Mouse (Mus musculus): ENCODE measurements at regions not wholly inside any gene's neighbourhood (a gene's known extent, or its start where the extent isn't known, plus 50 kb on each side); places are given as distances from the start of the nearest gene placed in this dataset.

GRCm38 (mm10) chr15:62222201-62222600, 1299.4 kb upstream of the A1bg start:
- no peak for DNase-seq (ENCODE audit: low read depth, low spot score)

GRCm38 (mm10) chr15:62221024-62221819, 1298.4 kb upstream of the A1bg start:
- DNase-seq (ENCODE audit: low read depth, low spot score) = no peak

- DNase-seq (ENCODE audit: low read depth, low spot score) = no peak
Observed at GRCm38 (mm10) chr15:62220620-62221019, 1297.8 kb upstream of the A1bg start.

- no peak for DNase-seq (ENCODE audit: low read depth, low spot score)
Observed at GRCm38 (mm10) chr15:62219934-62220540, 1297.2 kb upstream of the A1bg start.

- no peak for DNase-seq (ENCODE audit: low read depth, low spot score)
Observed at GRCm38 (mm10) chr15:62218346-62219080, 1295.7 kb upstream of the A1bg start.

GRCm38 (mm10) chr15:62216688-62217477, 1294.1 kb upstream of the A1bg start:
- DNase-seq (ENCODE audit: low read depth, low spot score) = no peak

GRCm38 (mm10) chr15:62215616-62216398, 1293.0 kb upstream of the A1bg start:
- no peak for DNase-seq (ENCODE audit: low read depth, low spot score)

- DNase-seq (ENCODE audit: low read depth, low spot score) = no peak
Observed at GRCm38 (mm10) chr15:62214300-62214699, 1291.5 kb upstream of the A1bg start.

GRCm38 (mm10) chr15:62212283-62212910, 1289.6 kb upstream of the A1bg start:
- no peak for DNase-seq (ENCODE audit: low read depth, low spot score)

- DNase-seq (ENCODE audit: low read depth, low spot score) = peak; percentile 21
Observed at GRCm38 (mm10) chr15:62209881-62210481, 1287.2 kb upstream of the A1bg start.

GRCm38 (mm10) chr15:62209296-62209695, 1286.5 kb upstream of the A1bg start:
- no peak for DNase-seq (ENCODE audit: low read depth, low spot score)

GRCm38 (mm10) chr15:62206502-62206902, 1283.7 kb upstream of the A1bg start:
- DNase-seq (ENCODE audit: low read depth, low spot score) = no peak

GRCm38 (mm10) chr15:62203951-62204905, 1281.4 kb upstream of the A1bg start:
- DNase-seq (ENCODE audit: low read depth, low spot score) = no peak

GRCm38 (mm10) chr15:62202781-62203375, 1280.1 kb upstream of the A1bg start:
- no peak for DNase-seq (ENCODE audit: low read depth, low spot score)

GRCm38 (mm10) chr15:62198721-62199120, 1275.9 kb upstream of the A1bg start:
- no peak for DNase-seq (ENCODE audit: low read depth, low spot score)

- no peak for DNase-seq (ENCODE audit: low read depth, low spot score)
Observed at GRCm38 (mm10) chr15:62198194-62198593, 1275.4 kb upstream of the A1bg start.

- DNase-seq (ENCODE audit: low read depth, low spot score) = no peak
Observed at GRCm38 (mm10) chr15:62195440-62195839, 1272.6 kb upstream of the A1bg start.

GRCm38 (mm10) chr15:62192706-62193105, 1269.9 kb upstream of the A1bg start:
- DNase-seq (ENCODE audit: low read depth, low spot score) = no peak

Measured in CD4-positive helper T cell, adult 2 months (primary cell).